Mouse (Mus musculus) liver, embryonic 14.5 days (tissue): ENCODE results near the gene Grk2. TPM values are rescaled to one million over a fixed set of nuclear protein-coding genes. Genes with fewer than 3 reads are reported as not detected.

Source experiments
- ATAC-seq: fragments of 200-750 bp; cut with Nextera tagmentation; 2 replicates; pipeline ENCODE4 v1.8.0; 2017; ENCODE audit warnings: moderate number of reproducible peaks, mild to moderate bottlenecking, moderate library complexity; ENCODE audit not compliant: insufficient read depth
- DNase-seq, 3 experiments: peaks; one replicate each; pipeline ENCODE4 v3.0.0-alpha.2; 2012 to 2013; ENCODE audit warnings: low read depth in 3 of 3, low spot score in 3 of 3
- H3K27ac ChIP-seq: fragments of 300-500 bp; sonication (generic); 2 replicates; pipeline ENCODE4 v1.5.1; 2014; ENCODE audit warnings: moderate library complexity, mild to moderate bottlenecking, control low read depth, inconsistent platforms
- H3K27me3 ChIP-seq: fragments of 300-500 bp; sonication (generic); 2 replicates; pipeline ENCODE4 v1.6.1; 2014; ENCODE audit warnings: mild to moderate bottlenecking, low read length, moderate library complexity; ENCODE audit not compliant: control insufficient read depth, insufficient read depth
- H3K36me3 ChIP-seq: fragments of 300-500 bp; sonication (generic); replicated peaks from 2 replicates; pipeline ENCODE4 v1.6.1; 2014; ENCODE audit warnings: low read depth; ENCODE audit not compliant: control insufficient read depth, insufficient read depth
- H3K4me1 ChIP-seq, 2 experiments: fragments of 200-500 bp in 1 of 2; fragments of 300-500 bp in 1 of 2; sonication (generic) in 1 of 2; replicated peaks; 2 replicates each; pipeline ENCODE4 v1.6.1; 2012 to 2014; ENCODE audit warnings: antibody characterized with exemption in 1 of 2, inconsistent platforms in 1 of 2, low read length in 1 of 2; ENCODE audit not compliant: control insufficient read depth in 2 of 2, insufficient read depth in 2 of 2
- H3K4me2 ChIP-seq: fragments of 300-500 bp; sonication (generic); 2 replicates; pipeline ENCODE4 v1.6.1; 2014; ENCODE audit warnings: low read depth, mild to moderate bottlenecking, control low read depth, moderate library complexity
- H3K4me3 ChIP-seq, 2 experiments: fragments of 200-500 bp in 1 of 2; fragments of 300-500 bp in 1 of 2; sonication (generic) in 1 of 2; 2 replicates each; pipeline ENCODE4 v1.5.1; 2012 to 2014; ENCODE audit warnings: low read depth in 2 of 2, low read length in 2 of 2, mild to moderate bottlenecking in 2 of 2, control low read depth in 1 of 2, inconsistent platforms in 1 of 2, moderate library complexity in 1 of 2; ENCODE audit not compliant: insufficient read depth in 1 of 2
- H3K9ac ChIP-seq: fragments of 300-500 bp; sonication (generic); replicated peaks from 2 replicates; pipeline ENCODE4 v1.6.1; 2014; ENCODE audit warnings: mild to moderate bottlenecking, control low read depth, moderate library complexity
- H3K9me3 ChIP-seq: fragments of 300-500 bp; sonication (generic); 2 replicates; pipeline ENCODE4 v1.6.1; 2016; ENCODE audit warnings: low read length, mixed read lengths; ENCODE audit not compliant: control insufficient read depth
- CTCF ChIP-seq: IDR thresholded peaks from 2 replicates; pipeline ENCODE4 v1.5.1; 2016; ENCODE audit warnings: antibody characterized with exemption, low read depth, control low read depth
- EP300 ChIP-seq: IDR thresholded peaks from 2 replicates; pipeline ENCODE4 v1.6.1; 2016; ENCODE audit warnings: antibody characterized with exemption, low read depth
- WGBS: fragments of 180-500 bp; shearing (Covaris S2); extraction: QIAGEN DNeasy Blood & Tissue Kit; methylation state at CpG from one replicate; pipeline ENCODE4 v1.1.7; 2014; ENCODE audit not compliant: insufficient replicate concordance; 5-methylcytosine and 5-hydroxymethylcytosine counted together
- polyA plus RNA-seq, 2 experiments: library from polyadenylated mRNA; depleted of rRNA in 1 of 2; stranded (reverse) in 1 of 2; unstranded in 1 of 2; fragments of >200 nt; fragmentation: Nextera tagmentation in 1 of 2; extraction: Ambion mirVana in 1 of 2; gene quantifications; 2 replicates each; pipeline versions ENCODE4 v1.2.1 to v1.2.3; 2012 to 2014

Gene Grk2
- polyA plus RNA-seq, 2 experiments = 9.4 to 26.0 TPM

DNA sequence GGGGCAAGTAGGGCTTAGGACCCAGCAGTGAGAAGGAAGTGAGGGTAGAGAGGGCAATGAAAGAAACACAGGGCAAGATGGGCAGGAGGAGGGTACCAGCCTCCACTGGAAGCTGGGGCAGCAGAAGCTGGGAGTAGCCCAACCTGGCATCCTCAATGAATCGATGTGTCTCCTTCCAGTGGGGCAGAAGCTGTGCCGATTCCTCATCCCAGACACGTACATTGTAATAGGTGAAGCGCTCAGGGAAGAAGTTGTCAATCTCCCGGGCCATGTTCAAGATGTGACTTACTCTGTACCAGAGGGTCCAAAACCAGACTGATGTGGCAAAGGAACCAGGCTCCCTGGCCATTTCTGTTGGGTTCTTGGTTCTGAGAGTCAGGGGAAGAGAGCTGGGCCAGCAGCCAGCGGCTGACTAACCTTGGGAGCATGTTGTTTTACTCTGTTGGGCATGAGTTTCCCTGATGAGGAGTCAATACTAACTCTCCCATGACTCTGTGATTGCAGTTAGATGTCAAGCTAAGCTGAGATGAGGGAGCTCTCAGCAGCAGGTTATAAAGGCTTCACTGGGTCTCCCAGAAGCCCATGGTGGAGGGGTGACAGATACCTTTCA is 41.7 kb downstream of the Grk2 start:
- Histone ChIP-seq H3K4me2 (no peak overlapping the region), H3K9me3 (no peaks in the 10 kb centered on the region)
- DNase-seq = no peak

DNA sequence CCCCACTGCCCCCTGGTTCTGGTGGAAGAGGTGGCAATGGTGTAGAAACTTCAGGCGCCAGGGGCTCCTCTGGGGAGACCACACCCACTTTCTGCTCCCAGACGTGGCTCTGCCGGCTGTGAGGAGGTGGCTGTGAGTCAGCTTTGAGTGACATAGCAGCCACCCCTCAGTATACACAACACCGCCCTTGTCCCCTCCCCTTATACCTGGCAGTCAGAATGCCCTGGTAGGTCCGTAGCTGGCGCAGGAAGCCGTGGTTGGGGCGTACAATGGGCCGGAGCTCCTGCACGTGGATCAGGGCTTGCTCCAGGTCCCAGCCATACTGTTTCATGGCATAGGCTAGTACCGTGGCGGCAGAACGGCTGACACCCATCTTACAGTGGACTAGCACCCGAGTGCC is 42.3 kb downstream of the Grk2 start:
- Histone ChIP-seq H3K27me3 (no peaks in the 10 kb centered on the region; the same call in 1 of the 2 replicates), H3K27ac (no peak overlapping the region), H3K4me3 (no peak overlapping the region), H3K4me1 (peaks cover 0 to under 1% of the 10 kb centered on the region in 2 experiments; a peak in 2 of 4 replicates), H3K36me3 (no peaks in the 10 kb centered on the region), H3K4me2 (no peak overlapping the region), H3K9ac (no peak overlapping the region), H3K9me3 (no peaks in the 10 kb centered on the region)
- no peak for TF ChIP-seq EP300
- TF ChIP-seq CTCF = no peak
- no peak for ATAC-seq
- 52% methylated on average over 14 of the region's 14 CpGs for WGBS
- no peak for DNase-seq

More for the DNA sequence above, 41.7 kb downstream of the Grk2 start:
- Histone ChIP-seq H3K9ac (no peak overlapping the region), H3K4me3 (no peak overlapping the region), H3K4me1 (peaks cover 0 to 4% of the 10 kb centered on the region in 2 experiments; a peak in 2 of 4 replicates), H3K36me3 (no peaks in the 10 kb centered on the region), H3K27me3 (no peaks in the 10 kb centered on the region; the same call in 1 of the 2 replicates), H3K27ac (no peak overlapping the region)
- WGBS = 85% methylated on average over 6 of the region's 6 CpGs
- no peak for TF ChIP-seq EP300
- no peak for TF ChIP-seq CTCF
- no peak for ATAC-seq

DNA sequence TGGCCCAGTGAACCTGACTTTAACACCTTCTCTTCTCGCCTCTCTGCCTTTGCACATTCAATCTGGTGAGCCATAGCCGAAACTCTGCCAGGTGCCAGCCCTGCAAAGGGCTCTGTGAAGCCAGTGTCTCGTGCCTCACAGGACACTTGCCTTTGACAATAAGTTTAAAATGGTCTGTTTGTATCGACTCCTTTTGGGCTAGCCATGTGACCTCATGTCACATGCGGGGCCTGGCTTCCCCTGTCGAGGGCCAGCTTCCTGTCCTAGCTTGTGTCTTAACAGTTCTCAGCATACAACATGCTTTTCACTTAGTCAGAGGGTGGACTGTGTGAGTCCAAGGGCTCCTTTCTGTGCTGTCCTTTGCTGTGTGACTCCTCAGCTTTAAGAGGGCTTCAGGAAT is 43.3 kb downstream of the Grk2 start:
- TF ChIP-seq EP300 (no peak), CTCF (no peak)
- H3K4me1 ChIP-seq = peaks cover 0 to 3% of the 10 kb centered on the region in 2 experiments; a peak in 3 of 4 replicates
- H3K4me3 ChIP-seq = no peak overlapping the region
- H3K36me3 ChIP-seq = no peaks in the 10 kb centered on the region
- H3K9me3 ChIP-seq = no peaks in the 10 kb centered on the region
- DNase-seq = no peak
- H3K27ac ChIP-seq = no peak overlapping the region
- no peak for ATAC-seq
- H3K9ac ChIP-seq = no peak overlapping the region
- H3K4me2 ChIP-seq = no peak overlapping the region
- H3K27me3 ChIP-seq = no peaks in the 10 kb centered on the region; the same call in 1 of the 2 replicates
- 38% methylated on average over 6 of the region's 6 CpGs for WGBS

DNA sequence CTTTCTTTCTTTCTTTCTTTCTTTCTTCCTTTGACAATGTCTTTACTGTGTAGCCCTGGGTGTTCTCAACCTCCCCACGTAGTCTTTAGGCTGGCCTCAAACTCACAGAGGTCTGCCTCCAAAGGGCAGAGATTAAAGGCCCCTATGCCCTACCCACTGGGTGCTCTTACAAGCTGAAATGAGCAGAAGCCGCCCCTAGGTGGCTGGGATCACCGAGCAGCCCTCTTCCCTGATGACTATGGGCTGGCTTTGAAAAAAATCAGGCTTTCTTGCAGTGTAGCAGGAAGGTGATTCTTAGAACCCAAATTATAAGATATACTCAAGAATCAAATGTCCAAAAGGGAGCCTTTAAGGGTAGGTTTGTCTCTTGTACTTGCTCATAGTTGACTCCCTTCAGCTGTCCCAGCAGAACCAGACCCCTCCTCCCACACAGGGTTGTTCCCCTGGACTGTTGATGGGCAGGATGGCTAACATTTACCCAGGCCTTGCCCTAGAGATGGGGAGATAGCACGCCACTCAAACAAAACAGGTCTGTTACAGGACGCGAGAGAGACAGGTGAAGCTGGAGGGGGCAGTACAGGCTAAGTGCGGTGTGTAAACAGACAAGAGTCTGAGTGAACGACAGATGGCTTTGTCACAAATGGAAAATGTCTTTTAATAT is 44.9 kb downstream of the Grk2 start:
- Histone ChIP-seq H3K9ac (no peak overlapping the region), H3K36me3 (no peaks in the 10 kb centered on the region), H3K27ac (no peak overlapping the region), H3K9me3 (no peaks in the 10 kb centered on the region), H3K4me1 (peaks cover 3 to 4% of the 10 kb centered on the region in 2 experiments; a peak in 3 of 4 replicates), H3K4me2 (no peak overlapping the region), H3K4me3 (no peak overlapping the region), H3K27me3 (no peaks in the 10 kb centered on the region)
- DNase-seq = no peak
- ATAC-seq = no peak
- no peak for TF ChIP-seq CTCF
- TF ChIP-seq EP300 = no peak
- WGBS = 51% methylated on average over 8 of the region's 8 CpGs

DNA sequence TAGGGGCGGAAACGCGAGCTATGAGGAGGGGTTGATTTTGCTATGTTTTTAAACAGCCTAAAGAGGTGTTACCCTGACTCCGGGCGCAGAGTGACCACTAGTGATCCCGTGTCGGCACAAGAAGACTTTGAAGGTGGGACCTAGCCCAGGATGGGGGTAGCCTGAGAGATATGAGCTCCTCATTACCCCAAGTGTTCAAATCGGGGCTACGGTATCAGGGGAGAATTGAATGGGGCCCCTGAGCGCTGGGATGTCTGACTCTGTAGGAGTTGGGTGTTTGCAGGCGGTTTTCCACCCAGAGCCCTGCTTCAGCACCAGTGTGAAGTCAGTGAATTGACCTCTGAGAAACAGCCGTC is 48.1 kb downstream of the Grk2 start:
- no peak overlapping the region; the same call in 1 of the 2 replicates for H3K9ac ChIP-seq
- DNase-seq (no peak), ATAC-seq (no peak)
- WGBS = 35% methylated on average over 12 of the region's 12 CpGs
- H3K4me2 ChIP-seq = peak overlapping the region; percentile 92
- no peak overlapping the region for H3K27ac ChIP-seq
- peak overlapping the region in 1 of 2 experiments; percentile 23; a peak in 1 of 4 replicates for H3K4me3 ChIP-seq
- no peaks in the 10 kb centered on the region for H3K27me3 ChIP-seq
- H3K9me3 ChIP-seq = no peaks in the 10 kb centered on the region
- no peak for TF ChIP-seq CTCF
- no peak for TF ChIP-seq EP300
- no peaks in the 10 kb centered on the region for H3K36me3 ChIP-seq
- peaks cover 3 to 4% of the 10 kb centered on the region in 2 experiments; a peak in 3 of 4 replicates for H3K4me1 ChIP-seq
